Comparison of ENCODE assay signal across 7 mouse cellular contexts in genomic region chr14:61680818-61681707, GRCm38 (mm10).
DNase-seq lines count a peak whose midpoint lies in the region; ATAC-seq lines count a peak whose summit lies in the region.

No protein-coding gene starts in this region.

- DNase-seq in adrenal gland, postnatal 10 days = peak; percentile 94
- DNase-seq in embryo, embryonic 11.5 days (ENCODE audit: low read depth, low spot score) = peak; percentile 85
- DNase-seq in gastrocnemius, postnatal 36 days = peak; percentile 83 to 90
- DNase-seq in left cerebral cortex, postnatal 36 days (ENCODE audit: low spot score in 2 of 2) = peak; percentile 81 to 84
- peak; percentile 95 for DNase-seq in midbrain, embryonic 10.5 days (ENCODE audit: low spot score)
- DNase-seq in skeletal muscle tissue, adult 2 months (ENCODE audit: low read depth, low spot score) = peak; percentile 97

- peak; percentile 76 for ATAC-seq in intestine, embryonic 16.5 days

- H3K4me2 ChIP-seq in intestine, embryonic 16.5 days (ENCODE audit: low read depth, low read length) = peak overlapping the region; percentile 96

- H3K9ac ChIP-seq in intestine, embryonic 16.5 days (ENCODE audit: low read depth, low read length) = peak overlapping the region; percentile 91

- intact Hi-C loops in gastrocnemius, postnatal 36 days (cut with DNase I) = loop anchor here (10.0 kb wide), 1 partner anchor 364 kb away; no protein-coding TSS in a partner anchor
- intact Hi-C loops in left cerebral cortex, postnatal 36 days (cut with DNase I) = loop anchor here (5.0 kb wide), 3 partner anchors 124 to 1566 kb away; partner anchors contain the start of gene Spryd7

- no peaks in the 10 kb centered on the region for H3K9me3 ChIP-seq in intestine, embryonic 16.5 days (ENCODE audit: control insufficient read depth, low read length)
- H3K9me3 ChIP-seq in midbrain, embryonic 10.5 days (replicated peaks) = no peaks in the 10 kb centered on the region

- WGBS in intestine, embryonic 16.5 days = 1% methylated on average over 48 of the region's 50 CpGs
- WGBS in midbrain, embryonic 10.5 days = under 1% methylated on average over 50 of the region's 50 CpGs

- H3K4me1 ChIP-seq in intestine, embryonic 16.5 days (ENCODE audit: control insufficient read depth, insufficient read depth, low read length) = peaks cover 22% of the 10 kb centered on the region
- H3K4me1 ChIP-seq in midbrain, embryonic 10.5 days = peaks cover 43% of the 10 kb centered on the region

- H3K27me3 ChIP-seq in intestine, embryonic 16.5 days (replicated peaks; ENCODE audit: control insufficient read depth, insufficient read depth, low read length) = peaks cover 8% of the 10 kb centered on the region; the same call in 1 of the 2 replicates
- H3K27me3 ChIP-seq in midbrain, embryonic 10.5 days (ENCODE audit: low read depth, poor library complexity, severe bottlenecking) = peaks cover 43% of the 10 kb centered on the region

- H3K4me3 ChIP-seq in intestine, embryonic 16.5 days (ENCODE audit: low read length) = peak overlapping the region; percentile 83
- H3K4me3 ChIP-seq in midbrain, embryonic 10.5 days = peak overlapping the region; percentile 88

- H3K36me3 ChIP-seq in intestine, embryonic 16.5 days (ENCODE audit: control insufficient read depth, insufficient read depth, low read length) = no peaks in the 10 kb centered on the region
- no peaks in the 10 kb centered on the region for H3K36me3 ChIP-seq in midbrain, embryonic 10.5 days

- peak overlapping the region; percentile 98 for H3K27ac ChIP-seq in intestine, embryonic 16.5 days (ENCODE audit: low read length)
- H3K27ac ChIP-seq in midbrain, embryonic 10.5 days (replicated peaks) = peak overlapping the region; percentile 96

Comparison
In these comparisons a context has a peak if more than half of its experiments do, and no peak if none do; other contexts are left out.
1. Peak in every context shown above with its lines: DNase-seq, ATAC-seq, H3K4me3 ChIP-seq and H3K27ac ChIP-seq.